Mouse (Mus musculus) activated CD4-positive, CD25-positive, alpha-beta regulatory T cell, adult 4 months (primary cell): ENCODE measurements around the gene Dazap2. TPM values are rescaled to one million over a fixed set of nuclear protein-coding genes. Genes with fewer than 3 reads are reported as not detected.
A peak's percentile ranks its signal among the peaks of the same experiment; 100 is the strongest.
"Not testable (repeated sequence)": the region's sequence is repeated elsewhere in the genome, so short reads cannot be mapped to it uniquely, and the experiment has no call there.

ENCODE experiments used
- ATAC-seq: one replicate; pipeline ENCODE4 v1.8.0; 2017
- polyA plus RNA-seq, 2 experiments: library from polyadenylated mRNA; unstranded; fragments of 100-300 nt; shearing (Covaris generic); gene quantifications; one replicate each; pipeline ENCODE4 v1.2.1; 2017

Gene Dazap2
- polyA plus RNA-seq, 2 experiments from 2014 or later, result 741 to 756 TPM

DNA sequence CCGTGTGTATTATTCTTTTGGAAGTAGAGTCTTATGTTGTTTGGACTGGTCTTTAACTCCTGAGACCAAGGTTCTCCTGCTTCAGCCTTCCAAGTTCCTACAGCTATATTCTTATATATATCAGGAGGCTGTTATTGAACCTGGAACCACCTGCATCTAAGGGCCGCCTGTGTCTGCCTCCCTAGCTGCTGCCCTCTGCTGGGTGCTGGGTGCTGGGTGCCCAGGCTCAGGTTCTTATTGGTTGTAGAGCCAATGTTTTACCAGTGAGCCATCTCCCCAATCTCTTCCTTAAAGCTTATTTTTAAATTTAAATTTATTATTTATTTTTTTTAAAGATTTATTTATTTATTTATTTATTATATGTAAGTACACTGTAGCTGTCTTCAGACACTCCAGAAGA is 2.7 kb upstream of the Dazap2 start:
- no peak for ATAC-seq

DNA sequence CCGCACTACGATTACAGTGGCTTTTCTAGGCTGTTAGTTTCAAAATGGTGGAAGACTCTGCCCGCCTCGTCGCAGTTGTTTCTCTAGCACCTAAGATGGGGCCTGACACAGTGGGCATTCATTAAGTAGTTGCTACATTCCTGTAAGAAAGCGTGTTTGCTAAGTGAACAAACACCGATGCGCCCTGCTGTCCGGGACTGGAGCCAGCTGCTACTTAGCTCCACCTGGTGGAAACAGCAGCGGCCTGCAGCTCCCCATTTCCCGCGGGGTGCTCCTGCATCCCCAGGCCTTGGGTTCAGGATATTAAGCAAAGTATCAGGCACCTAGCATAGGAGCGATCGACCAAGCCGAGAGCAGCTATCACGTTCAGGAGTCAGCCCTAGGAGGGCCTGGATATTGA is 1.6 kb upstream of the Dazap2 start:
- no peak for ATAC-seq

DNA sequence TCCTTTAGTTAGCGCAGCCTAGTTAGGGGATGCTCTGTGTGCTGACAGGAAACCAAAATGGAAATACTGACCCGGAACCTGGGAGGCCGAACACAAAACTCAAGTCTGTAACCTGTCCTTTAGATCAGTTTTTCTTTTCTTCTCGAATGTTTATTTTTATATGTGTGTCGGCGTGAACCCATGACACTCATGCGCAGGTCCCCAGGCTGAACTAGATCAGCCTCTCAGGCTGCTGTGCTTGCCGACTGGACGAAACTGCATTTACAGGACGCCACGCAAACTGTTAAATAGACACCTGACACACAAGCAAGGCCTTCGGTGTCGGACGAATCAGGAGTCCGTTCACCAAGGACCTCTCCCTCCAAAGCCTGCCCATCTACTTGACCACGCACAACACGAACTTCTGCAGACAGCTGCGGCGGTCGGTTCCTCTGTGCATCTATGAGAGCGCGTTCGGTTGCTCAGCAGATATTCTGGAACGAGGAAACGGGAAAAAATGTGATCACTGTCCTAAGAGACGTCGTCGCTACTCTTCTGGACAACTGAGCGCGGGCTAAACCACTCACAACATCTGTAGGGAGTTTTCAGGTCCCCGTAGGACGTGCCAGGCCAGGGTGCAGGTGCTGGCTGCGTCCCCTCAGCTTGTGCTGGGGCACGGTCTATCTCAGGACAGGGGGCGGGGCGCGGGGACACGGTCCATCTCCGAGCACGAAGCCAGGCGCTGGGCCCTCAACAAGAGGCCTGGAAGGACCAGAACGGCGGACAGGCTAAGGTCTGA is 742 bp upstream of the Dazap2 start:
- peak; percentile 13 for ATAC-seq

DNA sequence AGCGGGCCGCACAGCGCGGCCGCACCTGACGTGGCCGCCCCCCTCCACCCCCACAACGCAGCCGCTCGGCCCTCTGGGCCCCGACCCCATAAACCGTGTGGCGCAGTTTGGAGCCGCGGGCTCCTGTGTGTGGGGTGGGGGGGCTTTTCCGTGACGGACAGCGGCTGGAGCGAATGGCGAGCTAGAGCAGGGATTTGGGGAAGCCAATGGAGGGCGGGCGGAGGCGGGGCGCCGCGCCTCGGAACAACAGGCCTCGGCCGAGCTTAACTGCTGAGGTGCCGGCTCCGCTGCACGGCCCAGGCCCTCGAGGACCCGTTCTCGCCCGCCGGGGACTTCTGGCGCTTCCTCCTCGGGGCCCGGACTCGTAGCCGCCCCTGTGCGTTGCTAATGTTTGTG is 674 bp downstream of the Dazap2 start:
- ATAC-seq, result peak; percentile 37

DNA sequence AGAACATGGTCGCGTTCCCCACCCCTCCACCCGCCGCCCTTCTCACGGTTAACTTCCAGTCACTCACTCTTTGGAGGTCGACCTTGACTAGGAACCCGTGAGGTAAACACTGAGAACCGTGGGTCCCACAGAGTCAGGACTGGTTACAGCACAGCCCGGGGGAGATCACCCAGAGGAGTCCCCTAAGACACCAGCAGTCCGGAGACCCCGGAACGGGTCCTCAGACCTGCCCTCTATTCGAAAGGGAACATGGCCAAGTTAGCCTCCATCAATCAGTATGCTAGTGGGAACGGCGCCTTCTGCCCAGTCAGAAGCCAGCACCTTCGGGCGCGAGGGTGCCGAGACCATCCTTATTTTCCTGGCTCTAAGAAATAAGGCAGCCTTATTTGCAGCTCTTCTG is 1.1 kb downstream of the Dazap2 start:
- no peak for ATAC-seq

DNA sequence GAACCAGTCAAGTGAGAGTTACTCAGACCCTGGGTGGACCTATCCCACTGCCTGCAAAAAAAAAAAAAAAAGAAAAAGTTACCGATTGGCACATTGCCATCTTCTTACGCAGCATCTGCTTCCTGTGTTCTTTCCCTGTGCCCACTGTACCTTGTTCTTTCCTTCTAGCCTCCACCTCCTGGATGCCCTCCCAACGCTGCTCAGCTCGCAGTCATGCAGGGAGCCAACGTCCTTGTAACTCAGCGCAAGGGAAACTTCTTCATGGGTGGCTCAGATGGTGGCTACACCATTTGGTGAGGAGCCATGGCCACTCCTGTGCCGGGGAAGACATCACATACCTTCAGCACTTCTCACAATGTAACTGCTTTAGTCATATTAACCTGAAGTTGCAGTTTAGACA is 4.1 kb downstream of the Dazap2 start:
- ATAC-seq, result no peak

DNA sequence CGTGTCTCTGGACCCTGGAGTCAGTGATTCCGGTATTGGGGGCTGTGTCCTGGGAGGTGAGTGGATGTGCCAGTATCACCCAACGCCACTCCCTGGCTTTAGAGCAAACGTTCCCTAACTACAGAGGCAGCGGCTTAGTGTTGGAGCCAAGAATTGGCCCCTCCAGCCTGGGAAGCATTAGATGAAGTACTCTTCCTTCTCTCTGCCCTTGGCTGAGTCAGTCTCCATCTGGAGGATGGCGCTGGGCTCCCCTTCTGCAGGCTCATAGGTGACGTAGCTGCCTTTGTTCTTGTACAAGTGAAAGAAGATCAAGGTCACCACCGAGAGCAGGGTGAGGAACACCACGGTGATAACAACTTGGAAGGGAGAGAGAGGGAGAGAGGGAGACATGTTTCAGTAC is 6.5 kb downstream of the Dazap2 start:
- ATAC-seq, result not testable (repeated sequence)

DNA sequence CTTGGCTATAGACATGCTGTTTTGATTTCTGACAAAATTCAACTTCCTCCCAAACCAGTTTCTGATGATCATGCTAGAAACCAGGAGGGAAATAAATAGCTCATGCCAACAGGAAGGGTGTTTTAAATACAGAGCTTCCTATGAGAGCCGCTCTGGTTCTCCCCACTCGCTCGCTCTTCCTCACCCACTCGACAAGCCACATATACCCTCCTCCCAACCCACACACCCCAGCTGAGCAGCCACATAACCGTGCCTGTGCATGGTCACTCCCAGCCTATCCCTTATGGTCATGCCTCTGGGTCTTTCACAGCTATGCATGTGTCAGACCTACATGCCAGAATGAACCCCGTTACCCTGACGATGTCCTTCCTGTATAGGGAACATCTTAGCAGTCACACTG is 7.0 kb downstream of the Dazap2 start:
- ATAC-seq, result no peak

DNA sequence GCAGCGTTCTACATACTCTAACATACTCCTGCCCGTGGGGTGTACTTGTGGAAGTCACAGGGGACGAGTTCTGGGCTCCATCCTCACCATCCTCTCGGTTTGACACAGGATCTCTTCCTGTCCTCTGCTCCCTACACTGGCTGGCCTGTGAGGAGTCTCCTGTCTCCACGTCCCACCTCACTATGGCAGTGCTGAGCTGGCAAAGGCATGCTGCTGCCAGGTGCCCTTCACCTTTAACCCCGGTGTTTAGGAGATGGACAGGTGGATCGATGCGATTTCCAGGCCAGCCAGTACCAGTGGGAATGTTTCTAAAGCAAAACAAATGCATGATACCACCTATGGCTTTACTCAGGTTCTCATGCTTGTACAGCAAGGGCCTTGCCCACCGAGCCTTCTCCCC is 8.6 kb downstream of the Dazap2 start:
- no peak for ATAC-seq

DNA sequence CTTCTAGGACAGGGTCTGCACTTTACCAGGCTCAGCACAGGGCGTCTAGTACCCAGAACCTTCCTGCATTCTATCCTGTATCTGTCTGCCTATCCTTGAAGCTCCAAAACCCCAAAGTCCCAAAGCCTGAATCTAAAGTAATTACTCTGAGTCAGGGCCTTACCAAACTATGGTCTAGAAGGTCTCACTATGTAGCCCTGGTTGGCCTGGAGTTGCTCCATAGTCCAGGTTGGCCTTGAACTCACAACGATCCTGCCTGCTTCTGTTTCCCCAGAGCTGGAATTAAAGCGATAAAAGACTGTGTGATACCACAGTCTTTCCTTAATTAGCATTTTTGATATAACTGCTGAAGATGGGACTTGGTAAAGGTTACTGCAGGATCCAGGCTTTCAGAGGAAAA is 9.3 kb downstream of the Dazap2 start:
- no peak for ATAC-seq

DNA sequence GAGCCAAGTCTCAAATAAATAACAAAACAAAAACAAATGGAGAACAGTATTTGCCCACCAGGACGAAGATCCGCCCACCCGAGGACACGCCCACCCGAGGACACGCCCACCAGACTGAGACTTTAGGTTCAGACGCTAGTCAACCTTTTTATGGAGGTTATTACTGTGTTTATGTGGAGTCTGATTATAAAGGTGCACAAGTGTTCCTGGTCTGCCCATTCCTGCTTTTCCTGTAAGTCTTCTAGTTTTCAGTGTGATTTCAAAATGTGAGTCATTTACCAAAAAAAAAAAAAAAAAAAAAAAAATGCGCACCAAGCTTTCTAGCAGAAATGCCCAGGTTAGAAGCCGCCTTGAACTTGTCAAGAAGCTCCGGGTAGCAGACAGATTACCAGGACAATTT is 12.1 kb downstream of the Dazap2 start:
- ATAC-seq, result no peak

DNA sequence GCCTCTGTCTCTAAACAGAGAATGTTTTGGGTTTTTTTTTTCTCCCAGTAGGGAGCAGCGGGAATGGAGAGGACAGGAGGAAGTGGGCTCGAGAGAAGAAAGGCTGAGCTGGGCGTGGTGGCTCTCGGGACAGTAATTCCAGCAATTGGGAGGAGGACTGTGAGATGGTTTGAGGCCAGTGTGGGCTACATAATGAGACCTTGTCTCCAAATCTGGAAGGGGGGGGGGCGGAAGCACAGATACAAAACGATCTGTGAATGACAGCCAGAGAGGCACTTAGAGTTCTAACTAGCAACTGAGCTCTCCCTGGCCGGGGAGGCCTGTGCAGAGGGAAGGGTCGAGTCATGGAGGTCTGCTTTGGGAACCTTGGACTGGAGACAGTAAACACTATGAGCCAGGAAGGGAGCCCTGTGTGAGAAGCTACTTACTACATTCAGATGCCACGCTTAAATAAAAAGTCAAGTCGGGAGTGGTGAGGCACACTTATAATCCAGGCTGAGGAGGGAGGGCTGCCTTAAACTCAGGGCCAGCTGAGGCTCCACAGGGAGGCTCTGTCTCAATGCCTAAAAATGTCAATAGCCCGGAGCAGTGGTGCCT is 12.7 kb downstream of the Dazap2 start:
- ATAC-seq, result no peak

DNA sequence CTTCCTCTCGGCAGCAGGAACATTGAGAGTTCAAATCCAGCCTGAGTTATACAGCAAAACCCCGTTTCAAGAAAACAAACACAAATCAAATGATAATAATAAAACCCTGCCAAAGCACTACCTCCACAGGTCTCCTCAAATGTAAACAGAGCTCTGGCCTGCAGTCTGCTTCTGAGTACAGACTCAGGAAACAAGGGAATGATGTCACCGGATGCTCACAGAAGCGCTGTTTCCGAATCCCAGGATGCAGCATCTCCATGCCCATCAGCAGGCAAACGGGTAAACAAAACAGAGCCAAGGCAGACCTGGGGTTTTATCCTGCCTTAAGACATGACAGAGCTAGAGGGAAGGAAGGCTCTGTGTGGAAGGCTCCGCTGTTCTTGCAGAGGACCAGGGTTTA is 13.6 kb downstream of the Dazap2 start:
- no peak for ATAC-seq

DNA sequence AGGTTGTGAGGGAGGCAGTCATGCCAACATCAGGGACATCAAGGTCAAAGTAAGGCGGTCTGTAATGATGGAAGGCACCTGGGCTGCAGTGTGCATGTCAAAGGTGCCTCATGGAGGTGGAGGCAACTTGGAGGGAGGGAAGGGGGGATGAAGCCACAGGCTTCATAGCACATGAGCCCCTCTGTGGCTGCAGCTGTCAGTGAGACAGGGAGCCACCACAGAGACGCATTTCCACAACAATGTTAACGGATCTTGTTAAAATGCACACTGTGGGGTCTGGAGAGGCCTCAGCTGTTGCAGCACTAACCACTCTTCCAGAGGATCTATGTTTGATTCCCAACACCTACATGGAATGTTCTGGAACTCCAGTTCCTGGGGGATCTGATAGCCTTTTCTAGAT is 15.0 kb downstream of the Dazap2 start:
- no peak for ATAC-seq

DNA sequence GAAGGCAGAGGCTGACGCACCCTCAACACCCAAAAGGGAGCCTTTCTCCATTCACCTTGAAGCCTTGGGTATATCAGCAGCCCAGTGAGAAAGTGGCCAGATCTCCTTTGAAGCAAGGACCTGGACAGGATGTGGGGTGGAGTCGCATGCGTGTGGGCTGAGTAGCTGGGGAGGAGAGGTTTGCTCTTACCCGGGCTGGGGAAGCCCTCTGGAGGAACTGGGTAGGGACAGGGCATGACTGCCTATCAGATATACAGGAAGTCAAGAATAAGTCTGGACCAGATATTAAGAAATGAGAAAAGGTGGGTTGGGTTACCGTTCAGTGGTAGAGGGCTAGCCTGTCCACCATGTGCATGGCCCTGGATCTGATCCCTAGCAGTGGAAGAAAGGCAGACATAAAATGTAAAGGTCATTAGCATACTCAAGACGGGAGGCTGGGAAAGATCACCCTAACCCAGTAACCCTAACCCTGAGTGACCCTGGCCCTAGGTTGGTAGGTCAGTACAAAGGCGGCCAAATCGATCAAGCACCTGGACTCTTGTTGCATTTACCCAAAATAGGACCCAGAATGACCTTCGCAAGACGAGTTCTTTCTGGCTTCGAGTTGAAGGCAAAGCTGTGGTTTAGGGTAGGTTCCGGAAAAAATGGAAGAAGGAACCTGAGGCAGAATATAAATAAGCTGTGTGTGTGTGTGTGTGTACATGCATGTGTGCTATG is 16.5 kb downstream of the Dazap2 start:
- no peak for ATAC-seq

DNA sequence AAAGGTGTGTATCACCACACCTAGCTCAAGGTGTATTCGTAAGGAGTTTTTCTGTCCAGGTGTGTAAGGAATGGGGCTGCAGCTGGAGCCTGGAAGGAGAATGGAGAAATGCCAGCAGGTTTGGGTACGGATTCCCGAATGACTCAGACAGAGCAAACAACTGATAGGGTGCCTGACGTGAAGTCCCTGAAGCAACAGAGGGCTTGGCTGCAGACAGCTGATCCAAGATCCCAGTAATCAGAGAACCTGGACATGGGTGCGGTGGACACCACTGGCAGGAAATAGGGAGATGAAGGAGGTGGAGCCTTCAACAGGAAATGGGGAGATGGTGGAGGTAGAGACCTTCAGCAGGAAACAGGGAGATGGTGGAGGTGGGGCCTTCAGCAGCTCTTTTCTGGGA is 17.2 kb downstream of the Dazap2 start:
- no peak for ATAC-seq

DNA sequence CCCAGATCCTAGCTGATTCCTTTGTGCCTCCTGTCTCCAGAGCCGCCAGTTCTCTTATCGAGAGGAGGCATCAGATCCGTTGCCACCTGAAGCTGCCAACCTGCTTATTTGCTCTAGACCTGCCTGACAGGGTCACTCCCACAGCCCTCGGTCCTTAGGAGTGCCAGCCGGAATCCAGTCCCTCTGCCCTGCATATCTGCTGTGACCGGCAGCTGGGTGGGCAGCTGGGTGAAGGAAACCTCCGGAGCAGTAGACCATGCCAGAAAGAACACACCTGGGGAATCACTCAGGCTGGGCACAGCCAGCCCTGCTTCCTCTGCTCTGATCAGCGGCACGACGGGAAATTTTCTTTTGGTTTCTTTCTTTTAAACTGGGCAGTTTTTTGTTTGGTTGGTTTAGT is 18.2 kb downstream of the Dazap2 start:
- no peak for ATAC-seq

DNA sequence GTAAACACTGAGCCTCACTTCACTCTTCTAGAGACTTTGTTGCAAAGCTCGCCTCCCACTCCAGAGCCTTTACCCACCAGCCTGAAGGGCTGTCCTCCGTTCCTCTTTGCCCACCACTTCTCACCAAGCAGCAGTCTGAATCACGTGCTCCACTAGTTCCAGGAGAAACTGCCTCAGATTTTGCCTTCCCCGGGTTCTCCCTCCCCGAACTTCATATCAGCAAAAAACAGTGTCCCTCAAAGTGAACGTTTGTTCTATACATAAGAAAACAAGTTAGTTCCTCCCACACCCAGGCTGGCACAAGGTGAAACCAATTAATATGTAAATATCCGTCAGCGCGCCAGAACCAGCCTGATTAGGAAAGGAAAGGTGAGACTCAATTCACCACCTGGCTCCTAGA is 20.1 kb downstream of the Dazap2 start:
- ATAC-seq, result no peak

DNA sequence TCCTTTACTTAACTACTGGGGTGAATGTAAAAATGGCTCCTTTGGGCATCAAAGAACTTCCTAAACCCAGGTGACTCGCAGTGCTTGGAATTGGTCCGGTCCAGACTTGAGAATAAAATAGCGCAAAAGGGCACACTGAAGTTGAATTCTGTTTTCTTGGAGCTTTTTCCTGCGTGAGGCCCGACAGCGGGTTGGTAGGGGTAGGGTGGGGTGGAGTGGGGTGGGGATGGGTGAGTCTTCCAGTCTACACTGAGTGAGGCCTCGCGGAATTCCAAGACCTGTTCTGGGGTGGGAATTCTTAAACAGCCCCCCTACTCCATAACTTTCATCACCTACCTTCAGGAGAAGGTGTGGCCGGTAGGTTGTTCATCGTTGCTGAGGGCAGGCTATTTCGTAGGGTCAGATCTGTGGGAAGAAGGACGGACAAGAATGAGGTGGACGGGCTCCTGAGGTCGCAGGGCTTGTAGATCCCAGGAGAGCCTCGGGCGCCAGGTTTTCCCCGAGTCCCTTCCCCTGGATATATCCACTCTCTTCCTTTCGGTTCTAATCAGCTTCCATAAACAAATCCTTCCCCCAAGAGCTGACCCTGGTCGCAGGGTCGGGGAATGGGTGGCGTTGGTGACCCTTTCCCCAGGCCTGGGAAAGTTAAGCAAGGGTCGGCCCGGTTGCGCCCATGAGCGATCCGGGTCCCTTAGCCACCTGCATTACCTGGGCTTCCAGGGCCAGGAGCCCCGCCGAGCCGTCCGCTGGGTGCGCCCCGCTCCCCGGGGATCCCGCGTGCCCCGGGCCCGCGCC is 20.9 kb downstream of the Dazap2 start:
- no peak for ATAC-seq

DNA sequence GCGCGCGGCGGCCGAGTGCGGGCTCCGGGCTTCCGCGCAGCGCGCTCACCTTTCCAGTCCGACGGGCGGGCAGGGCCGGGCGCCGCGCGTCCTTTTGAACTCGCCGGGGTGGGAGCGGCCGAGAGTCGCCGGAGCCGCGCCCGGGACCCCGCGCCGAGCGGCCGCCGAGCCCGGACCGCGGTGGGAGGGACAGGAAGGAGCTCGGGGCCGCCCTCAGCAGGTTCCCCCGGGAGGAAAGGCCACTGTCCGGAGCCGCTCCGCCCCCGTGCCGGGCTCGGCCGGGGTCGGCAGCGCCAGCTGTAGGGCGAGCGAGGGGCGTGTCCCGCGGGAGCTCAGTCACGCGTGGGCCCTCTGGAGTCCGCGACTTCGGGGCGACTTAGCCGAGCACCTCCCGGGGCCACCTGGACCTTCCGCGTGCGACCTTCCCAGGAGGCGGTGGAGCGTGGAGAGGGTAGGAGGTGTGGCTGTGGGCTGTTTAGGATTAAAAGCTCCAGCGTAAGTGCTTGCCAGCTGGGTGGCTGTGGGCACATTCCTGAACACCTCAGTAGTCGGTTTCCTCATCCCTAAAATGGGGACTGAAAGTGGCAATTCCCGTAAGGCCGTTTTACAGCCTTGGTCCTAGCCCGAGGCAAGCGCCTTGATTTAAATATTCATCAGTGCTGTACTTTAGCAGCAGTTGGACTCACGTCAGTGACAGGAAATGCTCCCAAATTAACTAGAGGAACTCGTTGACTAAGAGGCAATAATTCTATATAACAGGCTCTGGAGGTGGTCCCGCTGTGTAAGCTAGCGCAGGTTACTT is 21.8 kb downstream of the Dazap2 start, which contains the start of gene Smagp:
Gene Smagp, minus strand, starts transcription at position 241 of the 802 bp plus-strand sequence.
- no peak for ATAC-seq

DNA sequence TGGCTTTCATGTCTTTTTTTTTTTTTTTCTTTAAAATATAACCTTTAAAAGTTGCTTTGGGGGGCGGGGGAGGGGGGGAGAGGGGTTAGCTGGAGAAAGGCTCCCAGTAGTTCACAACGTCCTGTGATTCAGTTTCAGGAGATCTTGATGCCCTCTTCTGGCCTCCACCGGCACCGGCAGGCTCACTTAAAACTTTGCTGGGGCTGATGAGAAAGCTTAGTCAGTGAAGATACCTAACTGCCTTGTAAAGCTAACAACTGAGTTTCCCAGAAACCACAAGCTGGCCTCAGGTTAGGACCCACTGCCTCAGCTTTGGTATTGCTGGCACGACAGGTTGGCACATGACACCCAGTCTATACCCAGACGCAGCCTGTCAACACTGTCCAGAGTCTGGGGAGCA is 22.5 kb downstream of the Dazap2 start:
- ATAC-seq, result peak; percentile 40
